Mouse (Mus musculus) cerebellum, adult 2 months (tissue): Measurements from ENCODE around the gene Prr18. TPM values are rescaled to one million over a fixed set of nuclear protein-coding genes. Genes with fewer than 3 reads are reported as not detected.
"Not testable (repeated sequence)": the region's sequence is repeated elsewhere in the genome, so short reads cannot be mapped to it uniquely, and the experiment has no call there.

Source experiments
- DNase-seq, 2 experiments: peaks; one replicate each; pipeline ENCODE4 v3.0.0; 2021
- H3K27ac ChIP-seq: fragments of 200-500 bp; 2 replicates; pipeline ENCODE4 v1.5.1; 2012; ENCODE audit warnings: low read length, control low read depth, inconsistent platforms; ENCODE audit not compliant: insufficient read depth
- H3K27me3 ChIP-seq: fragments of 200-500 bp; 2 replicates; pipeline ENCODE4 v1.6.1; 2012; ENCODE audit warnings: inconsistent platforms, mild to moderate bottlenecking, low read length, moderate library complexity; ENCODE audit not compliant: control insufficient read depth, insufficient read depth
- H3K4me1 ChIP-seq: fragments of 200-500 bp; 2 replicates; pipeline ENCODE4 v1.6.1; 2011; ENCODE audit warnings: low read length; ENCODE audit not compliant: control insufficient read depth, insufficient read depth
- H3K4me3 ChIP-seq: fragments of 200-500 bp; replicated peaks from 2 replicates; pipeline ENCODE3; 2011; ENCODE audit warnings: mild to moderate bottlenecking, low read depth, low read length, control low read depth; ENCODE audit not compliant: insufficient read depth
- CTCF ChIP-seq: fragments of 200-500 bp; IDR thresholded peaks from 2 replicates; pipeline ENCODE4 v1.5.1; 2011; ENCODE audit warnings: low read depth, mild to moderate bottlenecking, control low read depth, low read length, moderate library complexity, borderline replicate concordance; ENCODE audit not compliant: insufficient read depth
- POLR2A ChIP-seq: fragments of 200-500 bp; IDR thresholded peaks from 2 replicates; pipeline ENCODE4 v1.6.1; 2011; ENCODE audit warnings: low read length, control low read depth, borderline replicate concordance; ENCODE audit not compliant: insufficient read depth
- WGBS: fragments of 180-500 bp; shearing (Covaris S2); methylation state at CpG from one replicate; pipeline ENCODE4 v1.1.7; 2018; 5-methylcytosine and 5-hydroxymethylcytosine counted together
- polyA plus RNA-seq: library from polyadenylated mRNA; depleted of rRNA; stranded (reverse); fragments of >200 nt; gene quantifications from 2 replicates; pipeline ENCODE4 v1.2.3, GENCODE M21; 2012

Gene Prr18
- polyA plus RNA-seq, 1 experiment, result 78.1 TPM

DNA sequence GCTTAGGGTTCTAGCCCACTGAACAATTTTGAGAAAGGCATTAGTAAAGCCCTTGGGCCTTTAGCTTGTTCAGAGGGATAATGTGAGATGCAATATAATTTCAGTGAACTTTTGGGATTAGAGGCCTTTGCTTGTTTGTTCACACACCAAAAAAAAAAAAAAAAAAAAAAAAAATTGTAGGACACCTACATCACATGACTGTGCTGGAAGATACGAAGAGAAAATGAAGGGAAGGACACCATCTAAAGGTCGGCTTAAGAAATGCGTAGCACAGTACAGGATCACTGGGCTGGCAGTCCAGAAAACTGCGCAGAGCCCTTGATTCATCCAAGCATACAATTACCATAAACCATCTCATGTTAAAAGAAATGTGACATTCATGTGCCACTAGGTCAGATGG, 35.7 kb upstream of the Prr18 start:
- DNase-seq, result no peak
- no peak overlapping the region for H3K4me3 ChIP-seq
- H3K27ac ChIP-seq, result no peak overlapping the region
- TF ChIP-seq POLR2A, result no peak
- H3K4me1 ChIP-seq, result no peaks in the 10 kb centered on the region
- no peaks in the 10 kb centered on the region for H3K27me3 ChIP-seq
- 72% methylated on average over 4 of the region's 4 CpGs for WGBS

DNA sequence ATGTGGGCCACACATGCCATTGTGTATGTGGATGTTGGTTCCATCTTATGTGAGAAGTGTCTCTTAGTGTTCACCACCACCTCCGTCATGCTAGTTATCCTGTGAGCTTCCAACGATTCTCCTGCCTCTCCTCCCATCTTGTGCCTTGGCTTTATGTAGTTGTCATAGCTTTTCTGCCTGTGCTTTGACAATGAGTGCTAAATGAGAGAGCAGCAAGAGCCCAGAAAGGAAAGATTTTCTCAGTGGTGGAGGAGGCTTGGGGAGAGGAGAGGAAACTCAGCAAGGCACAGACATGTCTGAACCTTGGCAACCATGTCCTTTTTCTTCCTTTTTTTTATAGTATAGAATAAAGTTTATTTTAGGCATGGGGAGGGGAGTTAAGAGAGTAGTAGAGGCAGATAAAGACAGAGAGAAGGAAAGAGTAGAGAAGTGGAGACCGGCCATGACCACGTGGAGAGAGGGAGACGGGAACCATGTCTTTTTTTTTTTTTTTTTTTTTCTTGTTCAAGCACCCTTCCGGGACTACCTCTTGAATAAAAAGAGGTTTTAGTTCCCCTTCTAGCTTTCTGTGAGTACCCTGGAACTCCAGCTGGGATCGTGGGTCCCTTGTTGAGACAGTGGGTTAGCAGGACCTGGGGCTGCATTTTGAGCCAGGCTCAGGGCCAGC, 34.4 kb upstream of the Prr18 start:
- WGBS, result 77% methylated on average over 7 of the region's 7 CpGs
- Histone ChIP-seq H3K27me3 (no peaks in the 10 kb centered on the region), H3K4me3 (no peak overlapping the region), H3K27ac (no peak overlapping the region), H3K4me1 (no peaks in the 10 kb centered on the region)
- TF ChIP-seq CTCF (no peak), POLR2A (no peak)
- no peak for DNase-seq

DNA sequence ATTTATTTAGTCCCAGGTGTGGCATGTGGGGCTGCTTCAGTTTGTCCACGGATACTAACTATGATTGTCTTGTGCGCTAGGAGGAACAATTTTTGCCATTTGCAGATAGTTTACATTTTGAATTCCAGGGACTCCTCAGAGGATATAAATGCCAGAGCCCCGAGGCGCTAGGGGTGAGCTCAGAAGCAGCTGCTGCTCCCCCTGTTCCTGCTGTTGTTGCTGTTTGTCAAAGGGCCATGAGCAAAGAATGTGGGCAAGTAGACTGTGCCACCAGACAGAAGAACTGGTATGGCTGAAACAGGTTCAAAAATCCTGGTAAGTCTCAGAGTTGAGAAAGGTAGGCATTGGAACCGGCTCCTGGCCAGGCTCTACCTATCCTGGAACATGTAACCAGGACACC, 33.6 kb upstream of the Prr18 start:
- no peaks in the 10 kb centered on the region for H3K4me1 ChIP-seq
- 66% methylated on average over 5 of the region's 5 CpGs for WGBS

DNA sequence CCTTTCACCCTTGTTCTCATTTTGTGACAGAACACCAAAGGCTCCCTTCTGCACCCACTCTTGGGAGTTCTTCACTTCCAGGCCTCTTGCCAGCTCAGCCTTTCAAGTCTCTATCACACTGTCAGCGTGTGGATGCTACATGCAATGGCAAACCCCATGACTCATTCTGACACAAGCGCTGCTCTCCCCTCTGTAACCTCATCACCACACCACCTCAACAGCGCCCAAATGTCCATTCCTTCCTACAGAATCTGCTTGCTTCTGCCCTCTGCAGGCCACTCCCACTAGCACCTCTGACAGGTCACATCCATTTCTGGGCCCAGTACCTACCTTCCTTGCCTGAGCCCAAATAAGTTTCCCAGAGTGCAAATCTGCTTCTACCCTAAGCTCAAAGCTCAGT, 31.5 kb upstream of the Prr18 start:
- WGBS, result 37% methylated on average over 3 of the region's 3 CpGs
- no peaks in the 10 kb centered on the region for H3K27me3 ChIP-seq
- TF ChIP-seq POLR2A (no peak), CTCF (peak; percentile 35; the same call in 1 of the 2 replicates)
- H3K27ac ChIP-seq, result no peak overlapping the region
- no peaks in the 10 kb centered on the region for H3K4me1 ChIP-seq
- H3K4me3 ChIP-seq, result no peak overlapping the region
- DNase-seq, result no peak

More for the DNA sequence above, 33.6 kb upstream of the Prr18 start:
- no peaks in the 10 kb centered on the region for H3K27me3 ChIP-seq
- no peak for TF ChIP-seq CTCF
- no peak for TF ChIP-seq POLR2A
- no peak overlapping the region for H3K4me3 ChIP-seq
- H3K27ac ChIP-seq, result no peak overlapping the region
- no peak for DNase-seq

GRCm38 (mm10) chr17:8310838-8311614, 26.2 kb upstream of the Prr18 start, which contains the start of gene Sft2d1:
Sft2d1 (plus strand) TSS chr17:8311102.
- WGBS, result under 1% methylated on average over 54 of the region's 54 CpGs
- Histone ChIP-seq H3K27ac (peak within 1 kb of the TSS; percentile 81), H3K4me1 (peaks cover 9% of the 10 kb centered on the region), H3K4me3 (peak within 1 kb of the TSS; percentile 99), H3K27me3 (no peaks in the 10 kb centered on the region)
- TF ChIP-seq CTCF, result no peak
- peak; percentile 95 for TF ChIP-seq POLR2A
- DNase-seq, result peak; percentile 98

- Histone ChIP-seq H3K27ac (no peak overlapping the region), H3K4me1 (peaks cover 9% of the 10 kb centered on the region), H3K27me3 (no peaks in the 10 kb centered on the region), H3K4me3 (peak overlapping the region; percentile 66)
- TF ChIP-seq POLR2A (no peak), CTCF (no peak)
- DNase-seq, result no peak
- WGBS, result 38% methylated on average over 3 of the region's 3 CpGs
Measured at GRCm38 (mm10) chr17:8311751-8312150, 25.5 kb upstream of the Prr18 start.

- no peak overlapping the region for H3K4me3 ChIP-seq
- no peak for DNase-seq
- 89% methylated on average over 3 of the region's 3 CpGs for WGBS
- no peak overlapping the region for H3K27ac ChIP-seq
- TF ChIP-seq POLR2A (no peak), CTCF (no peak)
- no peaks in the 10 kb centered on the region for H3K27me3 ChIP-seq
- H3K4me1 ChIP-seq, result peaks cover 9% of the 10 kb centered on the region
Measured at GRCm38 (mm10) chr17:8313976-8314375, 23.3 kb upstream of the Prr18 start.

DNA sequence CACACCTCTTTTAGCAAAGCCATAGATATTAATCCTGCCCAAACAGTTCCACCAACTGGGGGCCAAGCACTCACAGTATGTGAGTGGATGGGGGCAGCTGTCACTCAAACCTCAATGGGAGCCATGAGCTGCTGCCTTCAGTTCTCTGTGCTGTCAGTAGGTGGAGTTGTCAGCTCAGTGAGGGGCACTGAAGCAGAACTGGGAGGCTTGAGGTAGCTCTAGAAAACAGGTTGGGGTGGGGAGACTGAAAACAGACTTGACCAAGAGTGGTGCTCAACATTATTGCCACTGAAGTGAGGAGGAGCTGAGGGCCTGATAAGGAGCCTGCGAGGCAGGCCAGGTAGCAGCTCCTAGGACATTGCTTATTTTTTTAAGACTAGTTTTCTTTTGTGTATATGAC, 21.0 kb upstream of the Prr18 start:
- Histone ChIP-seq H3K4me3 (no peak overlapping the region), H3K27me3 (no peaks in the 10 kb centered on the region), H3K27ac (no peak overlapping the region), H3K4me1 (peaks cover 9% of the 10 kb centered on the region)
- no peak for TF ChIP-seq POLR2A
- TF ChIP-seq CTCF, result peak; percentile 46; the same call in 1 of the 2 replicates
- DNase-seq, result no peak
- 89% methylated on average over 1 of the region's 1 CpGs for WGBS

DNA sequence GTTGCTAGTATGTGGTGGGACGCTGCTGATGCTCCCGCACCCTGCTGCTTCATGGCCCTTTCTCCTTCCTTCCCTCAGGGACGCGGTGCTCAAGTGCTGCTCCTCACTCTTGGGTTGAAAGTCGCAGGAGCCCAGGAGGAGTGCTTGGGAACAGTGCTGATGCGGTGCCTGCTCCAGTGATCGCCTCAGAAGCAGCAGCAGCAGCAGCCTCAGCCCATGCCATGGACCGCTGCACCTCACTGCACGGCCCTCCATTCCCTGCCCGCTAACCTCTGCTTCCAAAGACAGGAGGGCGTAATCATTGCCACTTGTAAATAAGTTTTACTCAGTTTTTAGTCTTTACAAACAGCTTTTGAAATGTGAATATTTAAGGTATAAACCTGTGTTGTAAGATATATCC, 10.4 kb upstream of the Prr18 start:
- DNase-seq, H3K4me3 ChIP-seq, H3K27ac ChIP-seq, H3K4me1 ChIP-seq, H3K27me3 ChIP-seq: not testable (repeated sequence)
- 67% methylated on average over 11 of the region's 11 CpGs for WGBS
